17 mouse cellular contexts compared by ENCODE assay signal in the genomic region with DNA sequence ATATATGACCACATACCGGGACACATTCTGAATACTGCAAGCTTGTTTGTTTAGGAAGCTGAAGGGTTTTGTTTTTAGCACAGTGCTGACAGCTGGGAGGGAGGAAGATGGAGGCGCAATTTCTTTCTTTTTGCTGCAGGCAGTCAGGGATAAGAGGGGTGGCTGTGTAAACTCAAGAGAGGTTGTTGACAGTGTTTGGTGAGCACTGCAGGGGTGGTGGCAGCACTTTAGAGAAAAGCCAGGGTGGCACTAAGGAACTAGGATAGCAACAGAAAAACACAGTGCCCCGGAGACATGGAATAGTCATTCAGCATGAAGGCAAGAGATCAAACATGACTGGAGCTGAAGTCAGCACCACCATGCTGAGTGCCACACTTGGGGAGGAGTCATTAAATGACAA. TPM values are rescaled to one million over a fixed set of nuclear protein-coding genes. Genes with fewer than 3 reads are reported as not detected.
A peak's percentile ranks its signal among the peaks of the same experiment; 100 is the strongest.
DNase-seq lines count a peak whose midpoint lies in the region; ATAC-seq and TF ChIP-seq lines count a peak whose summit lies in the region.
"Had no signal": no experiment of that assay in that cellular context is flagged by ENCODE, and none has a peak within 500 bp of the region (broad histone marks: within the 10 kb centered on the region; RNA-seq: fewer than 3 reads in every experiment).

No protein-coding gene starts in this region.

- no peaks in the 10 kb centered on the region for H3K36me3 ChIP-seq in forebrain, postnatal 0 days (ENCODE audit: insufficient read depth)
- no peaks in the 10 kb centered on the region for H3K36me3 ChIP-seq in forebrain, embryonic 11.5 days (ENCODE audit: control insufficient read depth, insufficient read depth, low read length)
- H3K36me3 ChIP-seq: forebrain, embryonic 12.5 days; kidney, embryonic 15.5 days; limb, embryonic 13.5 days had no signal

- H3K4me1 ChIP-seq in forebrain, postnatal 0 days (ENCODE audit: insufficient read depth), result no peaks in the 10 kb centered on the region
- H3K4me1 ChIP-seq in forebrain, embryonic 11.5 days (replicated peaks; ENCODE audit: control insufficient read depth, insufficient read depth, low read length), result no peaks in the 10 kb centered on the region
- no peaks in the 10 kb centered on the region for H3K4me1 ChIP-seq in lung, adult 2 months (ENCODE audit: control insufficient read depth, insufficient read depth, low read length)
- no peaks in the 10 kb centered on the region for H3K4me1 ChIP-seq in cortical plate, adult 2 months (ENCODE audit: control insufficient read depth, insufficient read depth, low read length)
- H3K4me1 ChIP-seq: kidney, embryonic 15.5 days; limb, embryonic 13.5 days had no signal

- no peak overlapping the region for H3K4me3 ChIP-seq in forebrain, postnatal 0 days (ENCODE audit: low read depth, low read length)
- no peak overlapping the region for H3K4me3 ChIP-seq in forebrain, embryonic 11.5 days (ENCODE audit: low read depth, low read length)
- H3K4me3 ChIP-seq in lung, adult 2 months (replicated peaks; ENCODE audit: extremely low read depth, low read depth, low read length), result no peak overlapping the region
- H3K4me3 ChIP-seq in cortical plate, adult 2 months (ENCODE audit: insufficient read depth, low read length), result no peak overlapping the region
- H3K4me3 ChIP-seq: forebrain, embryonic 12.5 days; kidney, embryonic 15.5 days; limb, embryonic 13.5 days had no signal

- H3K4me2 ChIP-seq in forebrain, postnatal 0 days (ENCODE audit: low read depth), result no peak overlapping the region
- no peak overlapping the region for H3K4me2 ChIP-seq in forebrain, embryonic 11.5 days (ENCODE audit: low read depth, low read length, severe bottlenecking)
- H3K4me2 ChIP-seq: forebrain, embryonic 12.5 days; kidney, embryonic 15.5 days; limb, embryonic 13.5 days had no signal

- no peak overlapping the region for H3K27ac ChIP-seq in forebrain, postnatal 0 days (ENCODE audit: low read depth, low read length)
- H3K27ac ChIP-seq in forebrain, embryonic 11.5 days (ENCODE audit: low read depth, low read length), result no peak overlapping the region
- H3K27ac ChIP-seq in cortical plate, adult 2 months (ENCODE audit: insufficient read depth, low read length), result 0 out of 2 replicates have a peak overlapping the region, but pooled peaks have one; percentile 12
- H3K27ac ChIP-seq: forebrain, embryonic 12.5 days; kidney, embryonic 15.5 days; limb, embryonic 13.5 days had no signal

- TF ChIP-seq POLR2A in lung, adult 2 months (IDR thresholded peaks at IDR 0.05; ENCODE audit: borderline replicate concordance, extremely low read depth, low read depth, low read length), result no peak
- TF ChIP-seq POLR2A in cortical plate, adult 2 months (IDR thresholded peaks at IDR 0.05; ENCODE audit: extremely low read depth, insufficient read depth, low read length), result no peak

- H3K9me3 ChIP-seq in forebrain, postnatal 0 days (ENCODE audit: low read length), result no peaks in the 10 kb centered on the region
- no peaks in the 10 kb centered on the region for H3K9me3 ChIP-seq in forebrain, embryonic 11.5 days (ENCODE audit: control insufficient read depth, low read length)
- H3K9me3 ChIP-seq: forebrain, embryonic 12.5 days; kidney, embryonic 15.5 days; limb, embryonic 13.5 days had no signal

- 46% methylated on average over 3 of the region's 3 CpGs for WGBS in forebrain, postnatal 0 days
- WGBS in forebrain, embryonic 11.5 days, result 64% methylated on average over 3 of the region's 3 CpGs
- 19% methylated on average over 3 of the region's 3 CpGs for WGBS in lung, adult 2 months

- peak; percentile 23; the same call in 1 of the 2 replicates for ATAC-seq in forebrain, postnatal 0 days
- no peak for ATAC-seq in forebrain, embryonic 11.5 days (replicated peaks; ENCODE audit: low FRiP score)
- ATAC-seq: liver, postnatal 0 days; Patski had no signal

- intact Hi-C loops in left cerebral cortex, postnatal 14 days (cut with DNase I), result no loop called here

- H3K27me3 ChIP-seq in forebrain, postnatal 0 days (ENCODE audit: insufficient read depth, low read length), result no peaks in the 10 kb centered on the region
- no peaks in the 10 kb centered on the region for H3K27me3 ChIP-seq in forebrain, embryonic 11.5 days (ENCODE audit: control insufficient read depth, insufficient read depth, low read length)
- H3K27me3 ChIP-seq: forebrain, embryonic 12.5 days; kidney, embryonic 15.5 days; limb, embryonic 13.5 days; Patski had no signal

- no peak for TF ChIP-seq CTCF in forebrain, postnatal 0 days (IDR thresholded peaks at IDR 0.05; ENCODE audit: low read depth)
- no peak for TF ChIP-seq CTCF in lung, adult 2 months (IDR thresholded peaks at IDR 0.05; ENCODE audit: insufficient read depth, low read length)
- TF ChIP-seq CTCF in cortical plate, adult 2 months (IDR thresholded peaks at IDR 0.05; ENCODE audit: extremely low read depth, insufficient read depth, low read length), result no peak

- no peak overlapping the region for H3K9ac ChIP-seq in forebrain, postnatal 0 days
- H3K9ac ChIP-seq in forebrain, embryonic 11.5 days (ENCODE audit: low read length), result no peak overlapping the region
- H3K9ac ChIP-seq: forebrain, embryonic 12.5 days; kidney, embryonic 15.5 days; limb, embryonic 13.5 days; liver, postnatal 0 days had no signal

- no peak for DNase-seq in forebrain, postnatal 0 days
- no peak for DNase-seq in forebrain, embryonic 11.5 days (ENCODE audit: low spot score)
- DNase-seq in lung, adult 2 months, result peak; percentile 2
- no peak for DNase-seq in lung, postnatal 10 days
- DNase-seq in left cerebral cortex, postnatal 14 days (ENCODE audit: low spot score in 2 of 2), result peak; percentile 25 to 31
- no peak for DNase-seq in kidney, adult 8-10 months
- no peak for DNase-seq in embryo, embryonic 10.5 days (ENCODE audit: low spot score)
- DNase-seq: cerebellum, adult 11-12 months; liver, postnatal 0 days; spleen, adult 18-20 months had no signal

RNA-seq across cellular contexts. Expression of gene 1700009N14Rik, which starts 51.9 kb away (rescaled TPM):
- not detected in 2 replicates for total RNA-seq in forebrain, postnatal 0 days (2014; rRNA removed)
- polyA plus RNA-seq in forebrain, postnatal 0 days (2015; fragmentation: Nextera tagmentation; extraction: Ambion mirVana), result not detected in 2 replicates
- polyA plus RNA-seq in forebrain, embryonic 11.5 days (2014; fragmentation: Nextera tagmentation; extraction: Ambion mirVana), result 0.20 TPM in 1 of 2 replicates, not detected in the other
- polyA plus RNA-seq in lung, adult 2 months (2012; rRNA removed), result not detected in 2 replicates
- not detected in 2 replicates for polyA plus RNA-seq in cortical plate, adult 2 months (2012; rRNA removed)
- not detected for total RNA-seq in left cerebral cortex, postnatal 14 days (2021)
- total RNA-seq: megakaryocyte-erythroid progenitor cell, adult 5-6 weeks had no signal
- polyA plus RNA-seq: embryonic facial prominence, embryonic 14.5 days; forebrain, embryonic 12.5 days; kidney, embryonic 15.5 days; liver, postnatal 0 days; Patski had no signal

Comparison
In these comparisons a context has a peak if more than half of its experiments do, and no peak if none do; other contexts are left out.
1. DNase-seq: peak in lung, adult 2 months (single experiment) and left cerebral cortex, postnatal 14 days (2 of 2); none in forebrain, postnatal 0 days (single experiment), forebrain, embryonic 11.5 days (single experiment), lung, postnatal 10 days (single experiment), kidney, adult 8-10 months (0 of 2) and embryo, embryonic 10.5 days (single experiment).